Mouse (Mus musculus): Measurements from ENCODE around the gene Mgmt. TPM values are rescaled to one million over a fixed set of nuclear protein-coding genes. Genes with fewer than 3 reads are reported as not detected.

Mgmt gene
- total and polyA plus RNA-seq, 3 experiments = 5.2 to 10.8 (median 8.5) TPM

GRCm38 (mm10) chr7:137037872-137038271 is 143.5 kb downstream of the Mgmt start:
- peaks cover 22 to 49% of the 10 kb centered on the region in 2 experiments for H3K4me1 ChIP-seq (ENCODE audit: control insufficient read depth in 1 of 2, insufficient read depth in 2 of 2)
- no peaks in the 10 kb centered on the region for H3K27me3 ChIP-seq (replicated peaks)
- H3K4me2 ChIP-seq (ENCODE audit: insufficient read depth, low read depth, poor library complexity, severe bottlenecking) = no peak overlapping the region
- H3K9me3 ChIP-seq (replicated peaks; ENCODE audit: low read length) = no peaks in the 10 kb centered on the region
- no peak overlapping the region for H3K27ac ChIP-seq (ENCODE audit: insufficient read depth, low read depth)
- H3K36me3 ChIP-seq (replicated peaks in 1 of 2; ENCODE audit: control insufficient read depth in 1 of 2, insufficient read depth in 1 of 2, low read length in 1 of 2) = peaks cover 0 to 4% of the 10 kb centered on the region in 2 experiments
- TF ChIP-seq SMC3 (IDR thresholded peaks at IDR 0.05; ENCODE audit: low read depth, low read length) (no peak), NELFE (IDR thresholded peaks at IDR 0.05; ENCODE audit: low read depth, low read length) (no peak), HCFC1 (IDR thresholded peaks at IDR 0.05; ENCODE audit: low read depth, low read length) (no peak), POLR2AphosphoS2 (IDR thresholded peaks at IDR 0.05; ENCODE audit: low read depth, low read length) (no peak), EP300 (IDR thresholded peaks at IDR 0.05; ENCODE audit: low read length) (no peak), CHD1 (IDR thresholded peaks at IDR 0.05; ENCODE audit: low read depth, low read length) (no peak), RAD21 (IDR thresholded peaks at IDR 0.05; ENCODE audit: low read depth, low read length) (no peak), MYC (IDR thresholded peaks at IDR 0.05; ENCODE audit: low read depth, low read length) (no peak), MXI1 (IDR thresholded peaks at IDR 0.05; ENCODE audit: low read depth, low read length) (no peak), USF1 (IDR thresholded peaks at IDR 0.05; ENCODE audit: low read depth, low read length) (no peak), ZC3H11A (IDR thresholded peaks at IDR 0.05; ENCODE audit: low read depth, low read length) (no peak), IRF4 (IDR thresholded peaks at IDR 0.05; ENCODE audit: low read depth, low read length) (no peak), SIN3A (IDR thresholded peaks at IDR 0.05; ENCODE audit: low read length) (no peak), MAFK (IDR thresholded peaks at IDR 0.05; ENCODE audit: insufficient replicate concordance, low read length) (no peak), NRF1 (IDR thresholded peaks at IDR 0.05; ENCODE audit: low read depth, low read length) (no peak)
- no peak overlapping the region for H3K4me3 ChIP-seq (replicated peaks in 1 of 3; ENCODE audit: low read depth in 2 of 3, low read length in 2 of 3, poor library complexity in 1 of 3)
- in situ Hi-C loops (cut with MboI; ENCODE audit: low pct_ligation_motif_present, low pct_unique_long_range_greater_than_20kb, low sequenced_read_pairs) (no loop called here), dilution Hi-C loops (cut with MboI; ENCODE audit: extremely low pct_ligation_motif_present, extremely low pct_unique_long_range_greater_than_20kb, low sequenced_read_pairs) (no loop called here)
- no peaks in the 10 kb centered on the region for H3K79me2 ChIP-seq (replicated peaks; ENCODE audit: control insufficient read depth, extremely low read depth, insufficient read depth, poor library complexity, severe bottlenecking)
- DNase-seq (ENCODE audit: extremely low read depth) = no peak
- no peak overlapping the region for H3K9ac ChIP-seq (ENCODE audit: insufficient read depth, low read depth)

- H3K27me3 ChIP-seq (replicated peaks) = no peaks in the 10 kb centered on the region
- TF ChIP-seq CHD2 (IDR thresholded peaks at IDR 0.05; ENCODE audit: low read length) (no peak), MXI1 (IDR thresholded peaks at IDR 0.05; ENCODE audit: low read depth, low read length) (no peak), SIN3A (IDR thresholded peaks at IDR 0.05; ENCODE audit: low read length) (no peak), POLR2AphosphoS2 (IDR thresholded peaks at IDR 0.05; ENCODE audit: low read depth, low read length) (no peak), MEF2A (IDR thresholded peaks at IDR 0.05; ENCODE audit: borderline replicate concordance, low read depth, low read length) (no peak), GABPA (IDR thresholded peaks at IDR 0.05; ENCODE audit: insufficient replicate concordance, low read depth, low read length) (no peak)
- DNase-seq (ENCODE audit: extremely low read depth) = no peak
- peaks cover 19 to 45% of the 10 kb centered on the region in 2 experiments for H3K4me1 ChIP-seq (ENCODE audit: control insufficient read depth in 1 of 2, insufficient read depth in 2 of 2)
- no peak overlapping the region for H3K4me3 ChIP-seq (replicated peaks in 1 of 3; ENCODE audit: low read depth in 2 of 3, low read length in 2 of 3, poor library complexity in 1 of 3)
- H3K4me2 ChIP-seq (ENCODE audit: insufficient read depth, low read depth, poor library complexity, severe bottlenecking) = no peak overlapping the region
- no peaks in the 10 kb centered on the region for H3K79me2 ChIP-seq (replicated peaks; ENCODE audit: control insufficient read depth, extremely low read depth, insufficient read depth, poor library complexity, severe bottlenecking)
- no peak overlapping the region for H3K9ac ChIP-seq (ENCODE audit: insufficient read depth, low read depth)
- H3K36me3 ChIP-seq (replicated peaks in 1 of 2; ENCODE audit: control insufficient read depth in 1 of 2, insufficient read depth in 1 of 2, low read length in 1 of 2) = peaks cover 0 to 4% of the 10 kb centered on the region in 2 experiments
- H3K9me3 ChIP-seq (replicated peaks; ENCODE audit: low read length) = no peaks in the 10 kb centered on the region
- in situ Hi-C loops (cut with MboI; ENCODE audit: low pct_ligation_motif_present, low pct_unique_long_range_greater_than_20kb, low sequenced_read_pairs) (no loop called here), dilution Hi-C loops (cut with MboI; ENCODE audit: extremely low pct_ligation_motif_present, extremely low pct_unique_long_range_greater_than_20kb, low sequenced_read_pairs) (no loop called here)
- no peak overlapping the region for H3K27ac ChIP-seq (ENCODE audit: insufficient read depth, low read depth)
Observed at GRCm38 (mm10) chr7:137038311-137038945, 144.0 kb downstream of the Mgmt start.

All from CH12.LX (cell line).